ENCODE assay signal across 8 mouse cellular contexts in genomic region chr6:103682854-103683574, GRCm38 (mm10).
DNase-seq lines count a peak whose midpoint lies in the region; ATAC-seq and TF ChIP-seq lines count a peak whose summit lies in the region.

No protein-coding gene starts in this region.

- peak; percentile 96 for TF ChIP-seq CTCF in forebrain, postnatal 0 days (IDR thresholded peaks at IDR 0.05; ENCODE audit: low read depth)

- H3K9ac ChIP-seq in heart, embryonic 12.5 days = no peak overlapping the region
- H3K9ac ChIP-seq in forebrain, postnatal 0 days = 0 out of 2 replicates have a peak overlapping the region, but pooled peaks have one; percentile 6
- H3K9ac ChIP-seq in intestine, embryonic 16.5 days (ENCODE audit: low read depth, low read length) = no peak overlapping the region
- no peak overlapping the region for H3K9ac ChIP-seq in midbrain, embryonic 11.5 days (ENCODE audit: low read length)

- DNase-seq in heart, adult 8-10 months (ENCODE audit: low spot score) = peak; percentile 5
- peak; percentile 55 for DNase-seq in cerebellum, adult 11-12 months
- peak; percentile 95 for DNase-seq in forebrain, postnatal 0 days
- DNase-seq in left cerebral cortex, postnatal 10 days (ENCODE audit: extremely low spot score in 1 of 2, low spot score in 2 of 2) = peak; percentile 61 to 81
- peak; percentile 96 for DNase-seq in midbrain, embryonic 11.5 days (ENCODE audit: low spot score, missing footprints)
- peak; percentile 8 to 47 for DNase-seq in spleen, postnatal 10 days (ENCODE audit: low spot score in 2 of 2)

- intact Hi-C loops in left cerebral cortex, postnatal 10 days (cut with DNase I) = loop anchor here (2.0 kb wide), 2 partner anchors 172 to 374 kb away; partner anchors contain the start of gene Chl1

- 12% methylated on average over 8 of the region's 8 CpGs for WGBS in heart, embryonic 12.5 days
- WGBS in forebrain, postnatal 0 days = 10% methylated on average over 8 of the region's 8 CpGs
- WGBS in intestine, embryonic 16.5 days = 13% methylated on average over 8 of the region's 8 CpGs
- WGBS in midbrain, embryonic 11.5 days = 18% methylated on average over 8 of the region's 8 CpGs

- H3K4me2 ChIP-seq in heart, embryonic 12.5 days = no peak overlapping the region
- no peak overlapping the region for H3K4me2 ChIP-seq in forebrain, postnatal 0 days (ENCODE audit: low read depth)
- no peak overlapping the region for H3K4me2 ChIP-seq in intestine, embryonic 16.5 days (ENCODE audit: low read depth, low read length)
- H3K4me2 ChIP-seq in midbrain, embryonic 11.5 days = no peak overlapping the region

- ATAC-seq in heart, embryonic 12.5 days (ENCODE audit: insufficient number of reproducible peaks, low FRiP score) = no peak
- peak; percentile 91 for ATAC-seq in forebrain, postnatal 0 days
- ATAC-seq in intestine, embryonic 16.5 days = peak; percentile 87
- ATAC-seq in midbrain, embryonic 11.5 days (ENCODE audit: low FRiP score) = peak; percentile 86

- no peaks in the 10 kb centered on the region for H3K9me3 ChIP-seq in heart, embryonic 12.5 days (replicated peaks)
- no peaks in the 10 kb centered on the region for H3K9me3 ChIP-seq in forebrain, postnatal 0 days (ENCODE audit: low read length)
- no peaks in the 10 kb centered on the region for H3K9me3 ChIP-seq in intestine, embryonic 16.5 days (ENCODE audit: control insufficient read depth, low read length)
- H3K9me3 ChIP-seq in midbrain, embryonic 11.5 days (ENCODE audit: control insufficient read depth, low read length) = no peaks in the 10 kb centered on the region

- H3K4me1 ChIP-seq in heart, embryonic 12.5 days (replicated peaks) = no peaks in the 10 kb centered on the region
- H3K4me1 ChIP-seq in forebrain, postnatal 0 days (ENCODE audit: insufficient read depth) = no peaks in the 10 kb centered on the region
- H3K4me1 ChIP-seq in intestine, embryonic 16.5 days (ENCODE audit: control insufficient read depth, insufficient read depth, low read length) = no peaks in the 10 kb centered on the region
- no peaks in the 10 kb centered on the region for H3K4me1 ChIP-seq in midbrain, embryonic 11.5 days (ENCODE audit: control insufficient read depth, insufficient read depth, low read length)

- H3K4me3 ChIP-seq in heart, embryonic 12.5 days = no peak overlapping the region
- no peak overlapping the region for H3K4me3 ChIP-seq in forebrain, postnatal 0 days (ENCODE audit: low read depth, low read length)
- no peak overlapping the region for H3K4me3 ChIP-seq in intestine, embryonic 16.5 days (ENCODE audit: low read length)
- H3K4me3 ChIP-seq in midbrain, embryonic 11.5 days (ENCODE audit: low read depth, low read length) = no peak overlapping the region

- H3K27me3 ChIP-seq in heart, embryonic 12.5 days (replicated peaks) = no peaks in the 10 kb centered on the region
- H3K27me3 ChIP-seq in forebrain, postnatal 0 days (ENCODE audit: insufficient read depth, low read length) = no peaks in the 10 kb centered on the region
- H3K27me3 ChIP-seq in intestine, embryonic 16.5 days (replicated peaks; ENCODE audit: control insufficient read depth, insufficient read depth, low read length) = no peaks in the 10 kb centered on the region
- H3K27me3 ChIP-seq in midbrain, embryonic 11.5 days (ENCODE audit: control insufficient read depth, insufficient read depth, low read length) = no peaks in the 10 kb centered on the region

- no peaks in the 10 kb centered on the region for H3K36me3 ChIP-seq in heart, embryonic 12.5 days
- 0 out of 2 replicates have a peak, but pooled peaks cover 2% of the 10 kb centered on the region for H3K36me3 ChIP-seq in forebrain, postnatal 0 days (ENCODE audit: insufficient read depth)
- no peaks in the 10 kb centered on the region for H3K36me3 ChIP-seq in intestine, embryonic 16.5 days (ENCODE audit: control insufficient read depth, insufficient read depth, low read length)
- H3K36me3 ChIP-seq in midbrain, embryonic 11.5 days (ENCODE audit: control insufficient read depth, insufficient read depth, low read length) = no peaks in the 10 kb centered on the region

- H3K27ac ChIP-seq in heart, embryonic 12.5 days (ENCODE audit: poor library complexity, severe bottlenecking) = no peak overlapping the region
- H3K27ac ChIP-seq in forebrain, postnatal 0 days (ENCODE audit: low read depth, low read length) = peak overlapping the region; percentile 62
- H3K27ac ChIP-seq in intestine, embryonic 16.5 days (ENCODE audit: low read length) = no peak overlapping the region
- no peak overlapping the region for H3K27ac ChIP-seq in midbrain, embryonic 11.5 days (ENCODE audit: low read depth, low read length)

Comparison
In these comparisons a context has a peak if more than half of its experiments do, and no peak if none do; other contexts are left out.
1. DNase-seq: peak in every context shown above with its lines; median percentile 96 in midbrain, embryonic 11.5 days; 95 in forebrain, postnatal 0 days; 71 in left cerebral cortex, postnatal 10 days; 55 in cerebellum, adult 11-12 months; 28 in spleen, postnatal 10 days; 5 in heart, adult 8-10 months.